Mouse (Mus musculus): ENCODE data around the gene Selenoo. TPM values are rescaled to one million over a fixed set of nuclear protein-coding genes. Genes with fewer than 3 reads are reported as not detected.

Gene Selenoo
- 37.1 and 38.5 TPM in 2 replicates for polyA plus RNA-seq (2012; rRNA removed)

GRCm38 (mm10) chr15:89088607-89089247 is at the start of gene Selenoo:
Gene Selenoo, plus strand, starts transcription at chr15:89089084.
- TF ChIP-seq CTCF (IDR thresholded peaks at IDR 0.05; ENCODE audit: extremely low read depth, insufficient read depth, low read length) (no peak), POLR2A (IDR thresholded peaks at IDR 0.05; ENCODE audit: extremely low read depth, insufficient read depth, low read length) (peak; percentile 86)
- Histone ChIP-seq H3K4me3 (ENCODE audit: insufficient read depth, low read length) (peak within 1 kb of the TSS; percentile 50), H3K27ac (ENCODE audit: insufficient read depth, low read length) (peak within 1 kb of the TSS; percentile 83), H3K4me1 (ENCODE audit: control insufficient read depth, insufficient read depth, low read length) (peaks cover 2% of the 10 kb centered on the region)

- H3K4me1 ChIP-seq (ENCODE audit: control insufficient read depth, insufficient read depth, low read length): no peaks in the 10 kb centered on the region
- no peak overlapping the region for H3K27ac ChIP-seq (ENCODE audit: insufficient read depth, low read length)
- no peak for TF ChIP-seq CTCF (IDR thresholded peaks at IDR 0.05; ENCODE audit: extremely low read depth, insufficient read depth, low read length)
- H3K4me3 ChIP-seq (ENCODE audit: insufficient read depth, low read length): no peak overlapping the region
Observed at GRCm38 (mm10) chr15:89044381-89044780, 44.5 kb upstream of the Selenoo start.

- TF ChIP-seq POLR2A (IDR thresholded peaks at IDR 0.05; ENCODE audit: extremely low read depth, insufficient read depth, low read length) (no peak), CTCF (IDR thresholded peaks at IDR 0.05; ENCODE audit: extremely low read depth, insufficient read depth, low read length) (no peak)
- H3K4me1 ChIP-seq (ENCODE audit: control insufficient read depth, insufficient read depth, low read length): no peaks in the 10 kb centered on the region
- H3K4me3 ChIP-seq (ENCODE audit: insufficient read depth, low read length): no peak overlapping the region
- H3K27ac ChIP-seq (ENCODE audit: insufficient read depth, low read length): no peak overlapping the region
Observed at GRCm38 (mm10) chr15:89046356-89046755, 42.5 kb upstream of the Selenoo start.

GRCm38 (mm10) chr15:89054666-89055065 is 34.2 kb upstream of the Selenoo start:
- no peak overlapping the region for H3K27ac ChIP-seq (ENCODE audit: insufficient read depth, low read length)
- no peaks in the 10 kb centered on the region for H3K4me1 ChIP-seq (ENCODE audit: control insufficient read depth, insufficient read depth, low read length)
- no peak for TF ChIP-seq CTCF (IDR thresholded peaks at IDR 0.05; ENCODE audit: extremely low read depth, insufficient read depth, low read length)
- TF ChIP-seq POLR2A (IDR thresholded peaks at IDR 0.05; ENCODE audit: extremely low read depth, insufficient read depth, low read length): no peak
- H3K4me3 ChIP-seq (ENCODE audit: insufficient read depth, low read length): no peak overlapping the region

- TF ChIP-seq CTCF (IDR thresholded peaks at IDR 0.05; ENCODE audit: extremely low read depth, insufficient read depth, low read length): no peak
- TF ChIP-seq POLR2A (IDR thresholded peaks at IDR 0.05; ENCODE audit: extremely low read depth, insufficient read depth, low read length): no peak
- H3K4me3 ChIP-seq (ENCODE audit: insufficient read depth, low read length): peak overlapping the region; percentile 93
- peaks cover 2% of the 10 kb centered on the region; the same call in 1 of the 2 replicates for H3K4me1 ChIP-seq (ENCODE audit: control insufficient read depth, insufficient read depth, low read length)
- no peak overlapping the region for H3K27ac ChIP-seq (ENCODE audit: insufficient read depth, low read length)
Observed at GRCm38 (mm10) chr15:89058736-89059135, 30.1 kb upstream of the Selenoo start.

- TF ChIP-seq CTCF (IDR thresholded peaks at IDR 0.05; ENCODE audit: extremely low read depth, insufficient read depth, low read length) (no peak), POLR2A (IDR thresholded peaks at IDR 0.05; ENCODE audit: extremely low read depth, insufficient read depth, low read length) (0 out of 2 replicates have a peak, but pooled peaks have one; percentile 37)
- Histone ChIP-seq H3K4me3 (ENCODE audit: insufficient read depth, low read length) (peak within 1 kb of the TSS; percentile 93), H3K27ac (ENCODE audit: insufficient read depth, low read length) (peak within 1 kb of the TSS; percentile 63), H3K4me1 (ENCODE audit: control insufficient read depth, insufficient read depth, low read length) (peaks cover 2% of the 10 kb centered on the region; the same call in 1 of the 2 replicates)
Observed at GRCm38 (mm10) chr15:89059161-89059931, 29.5 kb upstream of the Selenoo start, which contains the start of gene Panx2. Gene Panx2, plus strand, starts transcription at chr15:89059734.

GRCm38 (mm10) chr15:89060032-89060681 is 28.7 kb upstream of the Selenoo start:
- TF ChIP-seq CTCF (IDR thresholded peaks at IDR 0.05; ENCODE audit: extremely low read depth, insufficient read depth, low read length) (no peak), POLR2A (IDR thresholded peaks at IDR 0.05; ENCODE audit: extremely low read depth, insufficient read depth, low read length) (no peak)
- Histone ChIP-seq H3K4me3 (ENCODE audit: insufficient read depth, low read length) (peak overlapping the region; percentile 93), H3K4me1 (ENCODE audit: control insufficient read depth, insufficient read depth, low read length) (peaks cover 2% of the 10 kb centered on the region; the same call in 1 of the 2 replicates), H3K27ac (ENCODE audit: insufficient read depth, low read length) (peak overlapping the region; percentile 63)

- no peak for TF ChIP-seq POLR2A (IDR thresholded peaks at IDR 0.05; ENCODE audit: extremely low read depth, insufficient read depth, low read length)
- TF ChIP-seq CTCF (IDR thresholded peaks at IDR 0.05; ENCODE audit: extremely low read depth, insufficient read depth, low read length): no peak
- no peak overlapping the region for H3K27ac ChIP-seq (ENCODE audit: insufficient read depth, low read length)
- peaks cover 2% of the 10 kb centered on the region; the same call in 1 of the 2 replicates for H3K4me1 ChIP-seq (ENCODE audit: control insufficient read depth, insufficient read depth, low read length)
- H3K4me3 ChIP-seq (ENCODE audit: insufficient read depth, low read length): peak overlapping the region; percentile 93
Observed at GRCm38 (mm10) chr15:89060811-89061460, 27.9 kb upstream of the Selenoo start.
